Mouse (Mus musculus) thymus, adult 2 months (tissue): ENCODE data around the gene Ufsp2.

Experiments used
- CTCF ChIP-seq: fragments of 200-500 bp; IDR thresholded peaks from 2 replicates; pipeline ENCODE4 v1.5.1; 2012; ENCODE audit warnings: mild to moderate bottlenecking, control low read depth, low read length, moderate library complexity, borderline replicate concordance; ENCODE audit not compliant: control insufficient read depth, poor library complexity, insufficient read depth; ENCODE audit errors: extremely low read depth
- POLR2A ChIP-seq: fragments of 200-500 bp; IDR thresholded peaks from 2 replicates; pipeline ENCODE4 v1.6.1; 2012; ENCODE audit warnings: mild to moderate bottlenecking, low read length, control low read depth, moderate library complexity; ENCODE audit not compliant: control insufficient read depth, poor library complexity, insufficient read depth; ENCODE audit errors: extremely low read depth

- TF ChIP-seq CTCF, result no peak
- TF ChIP-seq POLR2A, result no peak
Observed at GRCm38 (mm10) chr8:45998228-45998627, 22.9 kb downstream of the Ufsp2 start.
